Mouse (Mus musculus) c-Kit-positive CD71-positive TER-119-positive erythroid progenitor cells, embryonic 14.5 days (primary cell): ENCODE data around the gene Sufu.

Experiments
- DNase-seq: peaks from one replicate; pipeline ENCODE4 v3.0.0-alpha.2; 2013; ENCODE audit warnings: low spot score

Sufu gene

DNA sequence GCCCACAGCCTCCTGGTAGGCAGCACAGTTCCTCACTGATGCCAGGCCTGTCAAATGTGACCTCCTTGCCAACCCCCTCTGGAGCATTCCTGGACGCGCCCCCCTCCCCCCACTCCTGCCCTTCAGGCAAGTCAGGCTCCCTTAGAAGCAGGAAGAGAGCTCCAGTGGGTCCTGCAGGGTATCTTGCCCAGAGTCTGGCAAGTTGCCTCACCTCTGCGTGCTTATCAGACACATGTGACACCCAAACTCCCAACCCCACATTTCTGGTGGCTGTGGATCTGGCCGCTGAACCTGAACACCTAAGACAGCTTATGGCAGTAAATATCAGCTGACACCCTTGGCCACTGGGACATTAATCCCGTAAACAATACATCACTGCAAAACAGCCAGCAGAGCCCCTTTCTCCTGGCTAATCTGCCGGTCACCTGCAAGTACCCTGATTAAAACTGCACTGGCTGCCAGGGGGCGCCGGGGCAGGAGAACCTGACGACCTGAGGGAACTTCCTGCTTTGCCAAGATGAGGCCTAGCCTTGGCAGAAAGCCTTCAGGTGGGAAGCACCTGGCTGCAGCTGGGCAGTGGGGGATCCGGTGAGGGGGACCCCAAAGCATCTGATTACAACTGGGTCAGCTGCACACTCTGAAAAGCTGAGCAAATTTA lies 135.5 kb downstream of the Sufu start:
- no peak for DNase-seq

- DNase-seq = no peak
Observed at GRCm38 (mm10) chr19:46533066-46533465, 136.4 kb downstream of the Sufu start.

DNA sequence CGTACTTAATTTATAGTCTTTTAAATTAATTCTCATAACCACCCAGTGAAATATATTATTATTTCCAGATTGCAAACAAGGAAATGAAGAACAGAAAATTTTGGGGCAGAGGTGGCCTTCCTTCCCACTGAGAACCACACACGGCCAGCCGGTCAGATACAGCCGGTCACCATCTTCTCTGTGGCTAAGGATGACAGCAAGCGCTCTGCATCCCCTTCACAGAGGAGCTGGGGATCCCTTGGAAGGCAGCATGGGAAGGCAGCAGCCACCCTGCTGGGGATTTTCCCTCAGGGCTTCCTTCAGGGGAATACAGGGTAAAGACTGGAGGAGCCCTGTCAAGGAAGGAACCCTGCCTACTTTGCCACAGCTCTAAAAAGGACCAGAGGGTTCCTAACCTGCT lies 136.8 kb downstream of the Sufu start:
- DNase-seq = no peak

- no peak for DNase-seq
Observed at GRCm38 (mm10) chr19:46534542-46535098, 137.9 kb downstream of the Sufu start.

DNA sequence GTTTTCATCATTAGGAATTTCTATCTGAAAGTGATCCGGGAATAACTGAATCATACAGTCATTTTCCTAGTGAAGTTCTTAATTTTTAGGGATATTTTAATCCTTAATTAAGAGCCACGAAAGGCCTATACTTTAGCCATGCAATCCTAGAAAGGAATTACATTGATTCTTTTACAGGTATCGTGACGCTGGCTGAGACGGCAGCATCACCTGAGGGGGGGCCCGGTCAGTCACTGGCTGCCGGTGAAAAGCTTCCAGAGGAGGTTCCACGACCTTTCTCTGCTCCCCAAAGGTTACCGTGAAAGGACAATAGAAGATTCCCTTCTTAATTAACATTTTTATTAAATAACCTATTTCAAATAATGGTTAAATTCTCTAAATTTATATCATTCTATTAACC lies 140.7 kb downstream of the Sufu start:
- no peak for DNase-seq

- DNase-seq = no peak
Observed at GRCm38 (mm10) chr19:46538213-46538612, 141.5 kb downstream of the Sufu start.
